In the genomic region with DNA sequence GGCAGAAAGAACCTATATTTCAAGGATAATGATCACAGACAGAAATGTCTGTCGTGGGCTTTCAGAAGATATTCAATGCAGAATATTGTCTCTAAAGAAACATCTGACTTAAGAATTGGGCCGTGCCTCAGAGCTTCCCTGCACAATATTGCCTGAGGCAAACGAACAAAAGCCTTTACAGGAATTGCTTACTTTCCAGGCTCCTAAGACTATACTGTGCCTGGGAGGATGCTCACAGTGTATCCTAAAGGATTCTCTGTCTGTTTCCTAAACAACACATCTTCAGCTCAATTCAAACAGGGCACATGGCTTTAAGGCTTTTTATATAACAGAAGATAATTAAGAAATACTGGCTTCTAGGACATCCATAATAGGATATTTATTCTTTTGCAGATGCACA, we compare ENCODE assay signal across 19 mouse cellular contexts.
"Had no signal": no experiment of that assay in that cellular context is flagged by ENCODE, and none has a peak within 500 bp of the region (broad histone marks: within the 10 kb centered on the region; RNA-seq: fewer than 3 reads in every experiment).

No protein-coding gene starts in this region.

- H3K4me2 ChIP-seq: liver, embryonic 13.5 days; liver, embryonic 15.5 days; lung, embryonic 15.5 days; midbrain, embryonic 12.5 days; neural tube, embryonic 13.5 days; stomach, embryonic 15.5 days had no signal

- H3K36me3 ChIP-seq: liver, embryonic 13.5 days; liver, embryonic 15.5 days; lung, embryonic 15.5 days; midbrain, embryonic 12.5 days; neural tube, embryonic 13.5 days; stomach, embryonic 15.5 days had no signal

- DNase-seq: liver, embryonic 13.5 days; liver, postnatal 0 days; lung, adult 2 months; lung, postnatal 14 days; lung, postnatal 36 days; right cerebral cortex, postnatal 14 days; thymus, adult 2 months; thymus, postnatal 25 days; thymus, postnatal 4 days had no signal

- H3K27ac ChIP-seq: liver, embryonic 13.5 days; liver, embryonic 15.5 days; lung, embryonic 15.5 days; macrophage; midbrain, embryonic 12.5 days; neural tube, embryonic 13.5 days; stomach, embryonic 15.5 days; stomach, postnatal 0 days had no signal

- H3K9me3 ChIP-seq: liver, embryonic 13.5 days; liver, embryonic 15.5 days; lung, embryonic 15.5 days; megakaryocyte, embryonic 14.5 days; midbrain, embryonic 12.5 days; neural tube, embryonic 13.5 days; stomach, embryonic 15.5 days had no signal

- H3K4me1 ChIP-seq: liver, embryonic 13.5 days; liver, embryonic 15.5 days; lung, embryonic 15.5 days; midbrain, embryonic 12.5 days; stomach, embryonic 15.5 days had no signal

- ATAC-seq: liver, postnatal 0 days; lung, postnatal 0 days; midbrain, embryonic 16.5 days had no signal

- H3K27me3 ChIP-seq: liver, embryonic 13.5 days; liver, embryonic 15.5 days; lung, embryonic 15.5 days; megakaryocyte, embryonic 14.5 days; midbrain, embryonic 12.5 days; neural tube, embryonic 13.5 days; stomach, embryonic 15.5 days had no signal

- H3K4me3 ChIP-seq: liver, embryonic 13.5 days; liver, embryonic 15.5 days; lung, embryonic 15.5 days; megakaryocyte, embryonic 14.5 days; midbrain, embryonic 12.5 days; neural tube, embryonic 13.5 days; stomach, embryonic 15.5 days had no signal

- H3K9ac ChIP-seq: liver, embryonic 13.5 days; liver, embryonic 15.5 days; liver, postnatal 0 days; lung, embryonic 15.5 days; midbrain, embryonic 12.5 days; neural tube, embryonic 13.5 days; stomach, embryonic 15.5 days had no signal
